Mouse (Mus musculus) cerebellum, postnatal 36 days (tissue): ENCODE data around the gene Serpina3j.
"Not testable (repeated sequence)": the region's sequence is repeated elsewhere in the genome, so short reads cannot be mapped to it uniquely, and the experiment has no call there.

ENCODE experiments used
- DNase-seq, 2 experiments: peaks; one replicate each; pipeline ENCODE4 v3.0.0; 2021 to 2022; ENCODE audit warnings: mixed read lengths in 2 of 2

Serpina3j gene

DNA sequence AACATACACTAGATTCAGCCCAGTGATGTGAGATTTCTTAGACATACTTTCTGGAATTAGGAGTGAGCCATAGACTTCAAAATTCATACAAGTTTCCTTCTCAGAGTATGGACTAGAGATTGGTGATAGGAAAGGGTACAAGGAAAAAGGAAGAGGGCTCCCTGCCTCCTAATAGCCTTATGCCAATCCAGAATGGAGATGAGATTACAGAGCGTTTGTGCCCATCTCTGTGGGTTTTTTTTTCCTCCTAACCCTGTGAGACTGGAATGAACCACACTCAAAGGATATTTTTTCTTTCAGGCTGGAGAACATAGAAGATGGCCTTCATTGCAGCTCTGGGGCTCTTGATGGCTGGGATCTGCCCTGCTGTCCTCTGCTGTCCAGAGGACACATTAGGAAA, at the start of gene Serpina3j:
Gene Serpina3j, plus strand, starts transcription at position 301 of the 400 bp plus-strand sequence.
- no peak for DNase-seq

DNA sequence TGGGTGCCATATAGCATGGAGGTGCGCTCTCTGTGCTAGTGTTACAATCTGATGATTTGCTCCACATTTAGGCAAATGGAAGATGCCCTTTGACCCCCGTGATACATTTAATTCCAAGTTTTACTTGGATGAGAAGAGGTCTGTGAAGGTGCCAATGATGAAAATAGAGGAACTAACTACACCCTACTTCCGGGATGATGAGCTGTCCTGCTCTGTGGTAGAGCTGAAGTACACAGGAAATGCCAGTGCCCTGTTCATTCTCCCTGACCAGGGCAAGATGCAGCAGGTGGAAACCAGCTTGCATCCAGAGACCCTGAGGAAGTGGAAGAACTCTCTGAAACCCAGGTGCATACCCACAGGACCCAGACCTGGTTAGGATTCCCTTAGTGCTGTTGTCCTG, 48.0 kb upstream of the Serpina3j start:
- no peak for DNase-seq

DNA sequence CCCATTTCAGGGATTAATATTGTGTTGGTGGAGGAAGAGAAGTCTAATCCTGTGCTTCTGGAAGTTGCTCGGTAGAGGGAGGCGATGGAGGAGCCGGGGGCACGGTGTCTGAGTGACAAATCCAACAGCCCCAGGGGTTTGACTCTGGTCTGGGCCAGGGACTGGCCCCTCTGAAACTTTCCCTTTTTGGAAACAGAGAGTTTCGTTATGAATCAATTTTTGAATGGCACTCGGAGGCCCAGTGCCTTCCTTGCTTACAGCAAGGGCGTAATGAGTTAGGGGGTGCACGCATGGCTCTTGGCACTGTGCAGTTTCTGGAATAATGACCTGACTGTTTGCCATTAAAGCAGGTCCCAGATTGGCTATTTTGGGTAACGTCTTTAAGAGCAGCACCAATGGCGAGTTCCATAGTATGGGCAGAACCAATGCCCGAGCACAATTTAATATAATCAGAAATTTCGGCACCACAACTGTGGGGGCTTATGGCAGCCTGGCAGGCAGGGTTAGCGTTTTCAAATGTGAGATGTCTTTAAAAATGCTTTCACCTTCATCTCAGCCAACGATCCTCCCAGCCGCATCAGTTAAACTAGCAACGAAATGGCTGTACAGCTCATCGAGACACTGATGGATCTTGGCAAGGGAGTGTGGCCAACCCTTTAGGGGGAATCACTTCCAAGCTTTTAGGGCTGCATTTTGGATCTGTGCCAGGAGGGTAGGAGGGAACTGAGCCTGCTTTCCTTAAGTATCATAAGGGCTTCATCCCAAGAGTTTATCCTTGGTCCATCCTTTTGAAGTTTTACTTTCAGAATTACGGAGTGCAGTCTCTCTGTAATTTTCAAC, 35.9 kb upstream of the Serpina3j start:
- DNase-seq: no peak

DNA sequence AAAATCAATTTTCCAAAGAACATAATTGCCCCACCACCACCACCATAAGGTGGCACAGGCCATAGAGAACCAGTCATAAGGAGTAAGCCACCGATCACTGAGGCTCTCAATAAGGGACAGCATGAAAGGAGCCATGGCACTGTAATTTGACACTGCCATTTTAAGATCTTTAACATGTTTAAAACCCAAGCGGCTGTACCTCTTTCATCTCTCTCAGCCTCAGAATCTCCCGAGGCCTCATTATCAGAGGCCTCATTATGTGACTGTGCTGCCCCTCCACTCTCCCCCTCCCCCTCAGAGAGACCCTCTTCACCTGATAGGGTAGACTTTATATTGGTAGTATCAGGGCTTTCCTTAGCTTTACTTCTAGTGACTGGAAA, 35.3 kb upstream of the Serpina3j start:
- DNase-seq: no peak

DNA sequence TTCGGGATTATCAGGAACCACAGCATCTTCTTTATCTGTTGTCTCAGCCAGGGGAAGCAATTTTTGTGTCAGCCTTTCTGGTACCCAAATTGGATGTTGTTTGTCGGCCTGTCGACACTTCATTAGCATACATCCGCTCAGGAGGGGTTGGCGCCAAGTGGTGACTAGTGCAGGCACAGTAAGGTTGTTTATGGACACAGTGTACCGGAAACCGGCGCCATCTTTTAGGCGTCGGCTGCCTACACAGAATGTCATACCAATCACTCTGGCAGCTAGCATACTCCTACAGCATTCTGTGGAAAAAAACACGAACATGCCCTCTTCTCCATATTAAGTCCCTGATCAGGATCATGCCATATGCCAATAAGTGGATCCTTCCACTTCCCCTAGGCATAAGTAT, 31.0 kb upstream of the Serpina3j start:
- DNase-seq: no peak

DNA sequence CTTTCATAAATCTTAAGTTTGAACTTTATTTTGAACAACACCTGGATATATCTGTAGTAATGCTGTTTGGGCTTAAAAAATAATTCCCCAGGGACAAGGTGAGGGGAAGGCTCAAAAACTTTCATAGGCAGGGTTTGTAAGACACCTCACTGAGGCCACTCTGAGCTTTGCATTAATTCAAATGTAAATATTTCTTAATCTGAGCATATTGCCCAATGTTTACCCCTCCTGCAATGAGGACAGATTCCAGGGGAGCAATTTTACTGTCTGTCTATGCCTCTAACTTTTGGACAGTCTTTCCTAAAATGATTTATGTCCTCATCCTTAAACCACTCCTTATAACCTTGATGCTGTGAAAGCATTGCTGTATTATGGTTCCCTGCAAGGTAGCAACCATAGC, 26.0 kb upstream of the Serpina3j start:
- no peak for DNase-seq

DNA sequence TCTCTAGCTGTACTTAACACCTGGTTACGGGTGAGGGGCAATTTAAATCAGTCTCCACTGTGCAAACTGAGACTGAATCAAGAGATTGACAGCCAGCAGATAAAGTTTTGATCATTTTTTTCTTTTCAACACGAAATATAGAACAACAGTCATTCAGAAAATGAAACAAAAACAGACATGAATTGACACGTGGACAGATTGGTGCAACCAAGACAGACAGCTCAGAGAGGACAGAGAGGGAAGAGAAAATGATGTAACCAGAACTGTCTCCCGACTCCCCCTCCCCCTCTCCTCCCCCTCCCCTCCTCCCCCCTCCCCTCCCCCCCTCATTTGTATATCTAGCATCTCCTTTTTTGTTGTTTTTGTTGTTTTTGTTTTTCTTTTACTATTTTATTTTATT, 24.5 kb upstream of the Serpina3j start:
- no peak for DNase-seq

DNA sequence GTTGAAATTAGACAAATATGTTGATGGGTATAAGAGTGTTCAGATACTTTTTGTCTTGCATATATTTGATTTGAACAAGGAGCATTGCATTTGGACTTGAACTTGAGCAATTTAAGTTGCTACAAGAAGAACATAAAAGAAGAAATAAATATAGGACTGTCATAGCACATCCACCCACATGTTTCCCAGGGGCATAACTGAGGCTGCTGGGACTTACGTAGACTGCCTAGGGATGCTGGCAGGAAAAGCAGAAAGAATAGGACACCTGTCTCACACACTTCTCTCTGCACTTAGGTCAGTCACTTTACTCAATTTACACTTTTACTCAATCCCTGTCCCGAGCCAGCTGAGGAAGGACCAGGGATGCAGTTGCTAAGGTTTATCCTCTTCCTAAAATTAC, 20.4 kb upstream of the Serpina3j start:
- DNase-seq: no peak

DNA sequence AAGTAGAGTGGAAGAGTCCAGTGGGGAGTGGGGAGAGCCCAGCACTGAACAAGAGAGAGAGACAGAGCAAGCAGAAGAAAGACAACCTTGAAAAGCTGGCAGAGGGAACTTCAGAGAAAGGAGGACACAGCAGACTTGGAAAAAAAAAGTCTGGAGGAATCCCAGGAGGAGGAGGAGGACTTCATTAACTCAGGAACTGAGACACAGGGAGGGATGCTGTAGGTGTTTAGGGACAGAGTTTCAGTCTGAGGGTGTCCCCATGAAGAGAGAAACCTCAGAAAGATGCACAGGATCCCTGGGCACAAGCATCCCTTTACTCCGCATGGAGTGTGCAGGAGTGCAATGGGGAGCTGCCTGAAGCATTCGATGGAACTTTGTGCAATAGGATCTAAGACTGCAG, 16.3 kb upstream of the Serpina3j start:
- no peak for DNase-seq

DNA sequence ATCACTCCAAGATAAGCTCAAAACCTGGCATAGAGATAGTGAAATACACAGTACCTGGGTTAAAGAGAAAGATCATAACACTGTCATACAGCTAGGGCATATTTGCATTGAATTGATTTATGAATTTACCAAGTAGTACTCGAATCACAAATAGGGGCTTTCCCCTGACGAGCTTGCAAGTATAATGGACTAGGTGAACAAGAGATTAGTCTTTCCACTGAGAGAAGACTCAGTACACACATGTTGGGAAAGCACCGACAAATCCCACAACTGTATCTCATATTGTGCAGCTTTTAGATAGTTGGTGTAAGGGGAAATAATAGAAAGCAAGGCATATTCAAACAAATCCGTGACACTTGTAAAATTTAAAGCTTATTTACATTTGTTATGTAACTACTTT, 8.4 kb upstream of the Serpina3j start:
- DNase-seq: no peak

DNA sequence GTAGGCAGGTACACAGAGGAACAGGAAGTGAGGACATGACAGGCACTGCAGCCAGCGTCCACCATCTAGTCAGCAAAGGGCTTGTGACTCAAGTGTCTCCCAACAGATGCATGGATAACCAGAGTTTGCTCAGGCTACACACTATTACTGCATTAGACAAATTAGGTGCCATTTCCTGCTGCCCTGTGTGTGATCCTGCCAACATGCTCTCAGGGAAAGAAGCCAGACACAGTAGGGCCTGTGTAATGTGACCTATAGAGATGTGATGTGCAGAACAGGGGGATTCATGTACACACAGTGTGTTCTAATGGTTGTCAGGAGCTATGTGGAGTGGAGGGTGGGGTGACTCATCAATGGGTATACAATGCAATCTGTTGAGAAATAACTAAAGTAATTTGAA, 8.1 kb downstream of the Serpina3j start:
- no peak for DNase-seq

DNA sequence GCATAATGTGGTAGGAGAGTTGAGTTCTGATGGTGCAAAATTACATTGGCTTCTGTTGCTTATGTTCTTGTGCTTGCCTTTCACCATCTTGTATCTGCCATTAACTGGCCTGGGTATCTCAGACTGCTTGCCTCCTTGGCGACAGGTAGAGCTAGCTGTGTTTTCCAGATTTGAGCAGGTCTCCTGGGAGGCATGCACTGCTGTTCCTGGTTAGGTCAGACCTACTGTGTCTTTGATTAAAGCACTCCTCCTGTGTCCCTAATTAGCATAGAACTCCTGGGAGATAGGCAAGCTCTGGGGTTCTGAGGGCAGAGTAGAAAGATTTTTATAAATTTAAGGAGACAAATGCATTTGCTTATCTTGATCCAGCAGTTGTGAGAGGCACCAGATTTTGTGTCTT, 17.3 kb downstream of the Serpina3j start:
- DNase-seq: no peak

DNA sequence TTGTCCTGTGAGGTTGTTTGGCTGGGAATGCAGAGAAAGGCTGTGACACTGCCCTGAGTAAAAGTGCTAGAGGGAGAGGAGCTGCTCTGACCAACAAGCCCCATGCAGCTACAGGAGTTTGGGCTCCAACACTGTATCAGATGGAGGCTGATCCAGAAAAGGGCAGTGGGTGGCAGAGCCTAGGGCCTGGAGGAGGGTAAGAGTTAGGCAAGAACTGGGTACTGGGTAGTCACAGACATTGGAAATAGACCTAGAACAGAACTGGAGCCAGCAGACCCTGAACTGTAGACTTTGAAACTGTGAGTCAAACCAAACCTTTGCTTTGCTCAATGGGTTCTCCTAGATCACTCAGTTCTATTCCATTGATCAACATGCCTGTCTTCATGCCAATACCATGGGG, 22.5 kb downstream of the Serpina3j start:
- not testable (repeated sequence) for DNase-seq

DNA sequence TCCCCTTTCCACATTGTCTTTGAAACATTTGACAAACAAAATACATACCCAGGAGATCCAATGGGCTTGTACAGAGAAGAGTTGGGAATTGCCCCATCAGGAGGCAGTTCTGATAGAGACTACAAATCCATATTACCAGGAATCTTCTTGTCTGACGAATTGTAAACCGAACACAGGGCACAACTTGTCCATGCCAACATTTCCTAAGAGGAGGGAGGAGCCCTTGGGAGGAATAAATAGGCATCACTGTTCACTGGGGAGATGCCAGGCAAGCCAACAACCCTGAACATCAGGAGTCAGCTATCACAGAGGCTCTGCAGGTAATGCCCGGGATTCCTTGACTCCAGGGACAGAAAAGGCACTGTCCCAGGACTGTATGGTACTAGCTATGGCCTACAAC, 23.9 kb downstream of the Serpina3j start, which contains the start of the genes Serpina3k and Serpina3m:
Gene Serpina3k, plus strand, starts transcription at position 261 of the 400 bp plus-strand sequence.
Gene Serpina3m, plus strand, starts transcription at position 261 of the 400 bp plus-strand sequence.
- not testable (repeated sequence) for DNase-seq

DNA sequence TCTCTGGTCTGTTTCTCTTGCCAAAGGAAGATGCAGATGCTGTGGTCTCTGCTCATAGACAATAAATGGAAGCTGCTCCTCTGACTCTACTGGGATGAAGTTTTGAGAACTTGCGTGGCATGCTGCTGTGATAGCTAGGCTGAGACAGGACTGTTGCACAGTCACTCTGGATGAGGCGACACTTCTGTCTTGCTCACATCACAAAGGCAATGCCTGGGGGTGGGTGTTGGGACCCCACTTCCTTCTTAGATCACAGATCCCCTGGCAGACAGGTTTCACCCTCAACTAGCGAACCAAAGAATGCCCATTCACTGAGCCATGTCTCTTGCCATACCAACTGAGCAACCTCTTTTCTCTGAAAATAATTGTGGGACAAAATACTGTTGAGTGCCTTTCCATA, 24.4 kb downstream of the Serpina3j start:
- DNase-seq: no peak

DNA sequence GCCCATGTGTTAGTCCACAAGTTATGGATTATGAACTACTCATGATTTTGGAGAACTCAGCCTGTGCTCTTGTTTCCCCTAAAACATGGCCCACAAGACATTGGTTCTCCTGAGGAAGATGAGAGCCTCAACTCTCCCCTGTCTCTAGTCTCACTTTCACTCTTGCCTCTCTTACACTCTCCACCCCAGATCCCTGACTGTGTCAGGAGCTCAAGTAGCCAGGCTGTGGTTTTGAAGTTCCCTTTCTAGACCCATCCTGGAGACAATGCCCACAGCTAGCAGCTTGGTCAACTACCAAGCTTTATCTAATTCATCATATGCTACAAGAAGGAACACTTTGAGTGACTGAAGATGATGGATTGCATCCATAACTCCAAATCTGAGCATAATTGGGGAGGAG, 28.1 kb downstream of the Serpina3j start:
- not testable (repeated sequence) for DNase-seq

DNA sequence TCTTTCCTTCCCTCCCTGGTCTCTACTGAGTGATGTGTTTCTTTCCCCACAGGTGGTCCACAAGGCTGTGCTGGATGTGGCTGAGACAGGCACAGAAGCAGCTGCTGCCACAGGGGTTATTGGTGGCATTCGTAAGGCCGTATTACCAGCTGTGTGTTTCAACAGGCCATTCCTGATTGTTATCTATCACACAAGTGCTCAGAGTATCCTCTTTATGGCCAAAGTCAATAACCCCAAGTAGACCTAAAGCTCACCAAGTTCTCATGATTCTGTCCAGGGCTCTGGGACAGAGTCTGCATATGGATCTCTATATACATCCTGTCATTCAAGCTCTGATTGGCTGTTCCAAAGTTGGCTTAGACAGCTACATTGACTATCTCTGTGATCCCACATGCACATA, 30.8 kb downstream of the Serpina3j start:
- no peak for DNase-seq

DNA sequence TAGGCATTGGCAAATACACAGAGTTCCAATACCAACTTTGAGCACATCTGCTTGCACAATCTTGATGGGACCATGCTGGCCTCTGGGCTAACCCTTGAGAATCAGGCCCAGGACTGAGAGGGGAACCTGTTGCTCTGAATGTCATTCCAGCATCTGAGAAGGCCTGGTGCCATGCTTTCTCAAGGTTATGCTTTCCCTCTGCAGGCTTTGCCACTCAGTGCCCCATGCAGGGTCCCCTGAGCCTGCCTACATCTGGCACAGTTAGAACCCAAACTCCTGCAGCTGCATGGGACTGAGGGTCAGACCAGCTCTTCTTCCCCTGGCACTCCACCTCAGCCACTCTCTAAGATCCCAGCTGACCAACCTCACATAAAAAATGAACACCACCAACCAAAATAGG, 31.4 kb downstream of the Serpina3j start:
- DNase-seq: no peak

DNA sequence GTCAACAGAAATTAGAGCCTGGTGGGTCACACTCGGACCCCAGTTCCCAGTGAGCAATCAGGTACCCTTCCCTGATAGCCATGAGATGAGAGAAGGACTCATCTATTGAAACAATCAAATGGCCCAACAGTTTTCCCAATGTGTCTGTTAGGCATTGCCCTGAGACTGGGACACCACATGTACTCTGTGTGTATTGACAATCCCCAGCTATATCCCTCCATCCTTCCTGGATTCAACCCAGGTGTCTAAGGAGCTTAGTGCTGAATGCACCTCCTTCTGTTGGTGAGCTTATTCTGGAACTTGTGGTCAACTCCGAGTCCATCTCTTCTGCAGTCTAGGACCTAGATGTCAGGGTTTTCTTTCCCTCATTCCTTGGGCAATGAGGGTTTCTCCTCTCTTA, 32.7 kb downstream of the Serpina3j start:
- DNase-seq: no peak

DNA sequence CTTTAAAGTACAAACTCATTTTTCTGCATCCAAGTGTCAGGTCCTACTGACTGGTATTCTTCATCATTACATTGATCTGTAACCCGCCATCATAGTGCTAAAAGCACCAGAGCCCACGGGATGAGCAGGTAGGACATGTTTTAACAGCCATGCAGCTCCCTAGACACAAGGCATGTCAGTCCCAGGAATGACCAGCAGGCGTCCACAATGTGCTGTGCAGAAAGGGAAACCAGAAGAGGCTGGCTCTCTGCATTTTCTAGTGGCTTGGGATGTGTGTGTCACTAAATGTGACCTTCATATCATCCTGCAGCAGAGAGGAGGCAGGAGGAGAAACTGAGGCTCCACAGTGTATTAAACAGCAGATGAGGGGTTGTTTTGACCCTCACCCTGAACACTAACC, 37.5 kb downstream of the Serpina3j start:
- DNase-seq: peak; percentile 15 to 31

DNA sequence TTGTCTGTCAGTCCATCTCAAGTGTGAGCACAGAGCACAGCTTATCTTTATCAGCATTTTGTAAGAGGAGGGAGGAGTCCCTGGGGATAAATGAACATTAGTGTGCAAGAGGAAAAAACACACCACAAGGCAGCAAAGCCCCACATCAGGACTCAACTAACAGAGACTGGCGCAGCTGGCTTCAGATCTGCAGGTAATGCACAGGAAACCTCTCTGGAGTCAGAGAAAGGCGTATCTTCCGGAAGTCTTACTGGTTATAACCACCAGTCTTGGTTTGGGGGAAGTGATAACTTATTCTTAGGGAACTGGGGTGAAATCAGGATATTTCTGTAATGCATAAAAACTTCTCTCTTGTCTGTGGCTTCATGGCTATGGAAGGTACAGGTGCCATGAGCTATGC, 41.7 kb downstream of the Serpina3j start:
- DNase-seq: no peak

DNA sequence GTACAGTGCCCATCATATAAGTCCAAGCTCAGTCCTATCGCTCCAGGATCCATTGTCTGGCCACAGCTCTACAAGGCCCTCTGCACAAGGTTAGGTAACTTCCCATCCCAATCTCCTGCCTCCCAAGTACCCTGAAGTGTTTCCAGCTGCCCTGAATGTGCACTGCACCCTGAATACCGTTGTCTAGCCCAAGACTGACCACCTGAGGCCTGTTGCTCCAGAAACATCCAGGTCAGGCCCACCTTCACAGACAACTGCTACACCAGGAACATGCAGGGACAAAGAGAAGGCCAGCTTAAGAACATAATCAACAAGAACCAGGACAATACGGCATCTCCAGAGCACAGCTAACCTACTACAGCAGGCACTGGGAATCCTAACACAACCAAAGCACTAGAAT, 55.6 kb downstream of the Serpina3j start:
- no peak for DNase-seq
